Mouse (Mus musculus) liver, embryonic 12.5 days (tissue): ENCODE results near the gene Cd2. TPM values are rescaled to one million over a fixed set of nuclear protein-coding genes. Genes with fewer than 3 reads are reported as not detected.

Experiments
- ATAC-seq: fragments of 200-750 bp; cut with Nextera tagmentation; 2 replicates; pipeline ENCODE4 v1.8.0; 2017; ENCODE audit warnings: moderate number of reproducible peaks, mild to moderate bottlenecking, moderate library complexity
- H3K27ac ChIP-seq: fragments of 300-500 bp; sonication (generic); 2 replicates; pipeline ENCODE4 v1.5.1; 2016; ENCODE audit warnings: mild to moderate bottlenecking
- H3K27me3 ChIP-seq: fragments of 300-500 bp; sonication (generic); replicated peaks from 2 replicates; pipeline ENCODE4 v1.6.1; 2016; ENCODE audit warnings: mild to moderate bottlenecking, moderate library complexity
- H3K36me3 ChIP-seq: fragments of 300-500 bp; sonication (generic); 2 replicates; pipeline ENCODE4 v1.6.1; 2016; ENCODE audit warnings: mild to moderate bottlenecking, moderate library complexity
- H3K4me1 ChIP-seq: fragments of 300-500 bp; sonication (generic); 2 replicates; pipeline ENCODE4 v1.6.1; 2016
- H3K4me2 ChIP-seq: fragments of 300-500 bp; sonication (generic); 2 replicates; pipeline ENCODE4 v1.6.1; 2016; ENCODE audit warnings: mild to moderate bottlenecking, moderate library complexity
- H3K4me3 ChIP-seq: fragments of 300-500 bp; sonication (generic); 2 replicates; pipeline ENCODE4 v1.5.1; 2016; ENCODE audit warnings: mild to moderate bottlenecking, moderate library complexity
- H3K9ac ChIP-seq: fragments of 300-500 bp; sonication (generic); 2 replicates; pipeline ENCODE4 v1.6.1; 2016; ENCODE audit warnings: mild to moderate bottlenecking, moderate library complexity
- H3K9me3 ChIP-seq: fragments of 300-500 bp; sonication (generic); replicated peaks from 2 replicates; pipeline ENCODE4 v1.6.1; 2016; ENCODE audit warnings: mild to moderate bottlenecking, moderate library complexity
- WGBS: fragments of 180-500 bp; shearing (Covaris S2); methylation state at CpG from one replicate; pipeline ENCODE4 v1.1.7; 2016; ENCODE audit not compliant: insufficient replicate concordance; 5-methylcytosine and 5-hydroxymethylcytosine counted together
- polyA plus RNA-seq: library from polyadenylated mRNA; unstranded; fragments of >200 nt; fragmentation: Nextera tagmentation; extraction: Ambion mirVana; gene quantifications from 2 replicates; pipeline ENCODE4 v1.2.1, GENCODE M21; 2016

Cd2 gene
- polyA plus RNA-seq = not detected in 2 replicates

DNA sequence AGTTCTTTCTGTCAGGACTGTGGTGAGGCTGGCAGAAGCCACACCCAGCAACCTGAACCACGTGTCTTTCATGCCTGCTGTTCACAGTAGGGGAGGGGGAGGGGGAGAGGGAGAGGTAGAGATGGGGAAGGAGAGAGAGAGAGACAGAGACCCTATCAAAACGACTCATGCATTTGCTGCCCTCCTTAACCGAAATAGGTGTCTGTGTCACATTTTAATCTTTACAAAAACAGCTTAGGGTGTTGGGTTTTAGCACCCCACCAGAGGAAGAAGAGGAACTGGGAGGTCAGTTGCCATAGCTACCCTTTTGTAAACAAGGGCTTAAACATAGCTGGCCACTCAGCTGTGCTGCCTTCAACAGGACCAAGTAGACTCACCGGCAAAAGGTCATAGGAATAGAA is at the start of gene Cd2:
Cd2 (minus strand) TSS at position 29 of the 401 bp plus-strand sequence.
- ATAC-seq = no peak
- H3K4me1 ChIP-seq = no peaks in the 10 kb centered on the region
- H3K4me2 ChIP-seq = no peak within 1 kb of the TSS
- H3K27ac ChIP-seq = no peak within 1 kb of the TSS
- H3K4me3 ChIP-seq = no peak within 1 kb of the TSS
- no peak within 1 kb of the TSS for H3K9ac ChIP-seq
- H3K36me3 ChIP-seq = no peaks in the 10 kb centered on the region
- H3K27me3 ChIP-seq = no peaks in the 10 kb centered on the region
- WGBS = 7% methylated on average over 4 of the region's 4 CpGs
- no peaks in the 10 kb centered on the region for H3K9me3 ChIP-seq

GRCm38 (mm10) chr3:101328617-101329016 is 40.9 kb upstream of the Cd2 start:
- H3K9ac ChIP-seq = no peak overlapping the region
- H3K27me3 ChIP-seq = no peaks in the 10 kb centered on the region; the same call in 1 of the 2 replicates
- H3K9me3 ChIP-seq = no peaks in the 10 kb centered on the region
- H3K36me3 ChIP-seq = no peaks in the 10 kb centered on the region
- H3K4me2 ChIP-seq = no peak overlapping the region
- no peak overlapping the region for H3K4me3 ChIP-seq
- no peak for ATAC-seq
- no peak overlapping the region for H3K27ac ChIP-seq
- no peaks in the 10 kb centered on the region for H3K4me1 ChIP-seq
- WGBS = 75% methylated on average over 7 of the region's 7 CpGs

DNA sequence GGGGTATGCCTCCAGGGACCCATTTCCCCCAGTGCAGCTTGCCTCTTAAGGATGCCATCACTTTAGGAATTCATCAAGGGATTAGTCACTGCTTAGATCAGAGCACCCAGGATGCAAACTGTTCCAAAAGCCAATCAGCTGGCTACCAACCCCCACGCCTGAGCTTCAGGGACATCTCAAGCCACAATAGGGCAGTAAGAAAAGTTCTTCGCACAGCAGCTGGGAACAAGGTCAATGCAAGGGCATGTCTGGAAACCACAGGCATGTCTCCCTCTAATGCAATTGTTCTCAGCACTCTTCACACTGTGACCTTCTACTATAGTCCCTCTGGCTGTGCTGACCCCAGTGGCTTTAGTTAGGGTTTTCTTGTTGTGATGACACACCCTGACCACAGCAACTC is 39.5 kb upstream of the Cd2 start:
- Histone ChIP-seq H3K4me2 (no peak overlapping the region), H3K4me1 (0 out of 2 replicates have a peak, but pooled peaks cover 3% of the 10 kb centered on the region), H3K9ac (no peak overlapping the region), H3K27ac (no peak overlapping the region), H3K9me3 (no peaks in the 10 kb centered on the region), H3K27me3 (no peaks in the 10 kb centered on the region; the same call in 1 of the 2 replicates), H3K4me3 (no peak overlapping the region), H3K36me3 (no peaks in the 10 kb centered on the region)
- 72% methylated on average over 2 of the region's 2 CpGs for WGBS
- no peak for ATAC-seq

DNA sequence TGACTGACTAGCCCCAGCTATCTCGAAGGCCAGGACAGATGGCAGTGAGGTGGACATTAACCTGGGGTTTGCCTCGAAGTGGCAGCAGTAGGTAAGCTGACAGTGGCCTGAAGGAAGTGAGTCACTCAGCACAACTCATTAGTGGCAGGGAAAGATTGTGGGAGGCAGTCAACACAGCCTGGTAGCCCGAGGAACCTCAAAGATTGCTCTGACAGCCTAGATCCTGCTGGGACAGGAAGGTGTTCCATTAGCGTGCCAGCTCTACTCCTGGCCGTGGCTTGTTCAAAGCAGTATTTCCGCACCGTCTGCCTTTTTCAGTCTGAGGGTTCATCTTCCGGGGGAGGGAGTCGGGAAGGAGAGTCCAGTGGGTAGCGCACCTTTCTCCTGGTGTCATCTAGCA is 34.7 kb upstream of the Cd2 start:
- 54% methylated on average over 10 of the region's 10 CpGs for WGBS
- Histone ChIP-seq H3K4me2 (no peak overlapping the region), H3K36me3 (no peaks in the 10 kb centered on the region), H3K9me3 (no peaks in the 10 kb centered on the region), H3K9ac (no peak overlapping the region), H3K4me1 (0 out of 2 replicates have a peak, but pooled peaks cover 3% of the 10 kb centered on the region), H3K27ac (no peak overlapping the region), H3K27me3 (no peaks in the 10 kb centered on the region; the same call in 1 of the 2 replicates), H3K4me3 (no peak overlapping the region)
- no peak for ATAC-seq

DNA sequence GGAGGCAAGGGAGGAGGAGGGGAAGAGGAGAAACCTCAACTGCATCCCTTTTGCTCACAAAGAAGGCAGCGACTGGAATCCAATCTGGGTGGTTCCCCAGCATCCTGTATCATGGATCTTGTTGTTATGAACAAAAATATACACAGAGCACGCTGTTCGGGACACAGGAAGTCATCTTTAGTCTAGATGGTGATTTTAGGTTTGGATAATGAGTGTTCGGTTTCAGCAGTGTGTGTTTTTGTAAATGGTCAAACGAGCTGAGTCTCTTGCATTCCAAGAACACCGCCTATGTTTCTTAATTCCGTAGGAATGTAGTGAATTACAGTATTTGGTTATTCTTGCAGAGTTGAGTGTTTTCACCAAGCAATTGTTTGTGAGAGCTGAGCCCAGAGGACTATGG is 33.1 kb upstream of the Cd2 start:
- peaks cover 11% of the 10 kb centered on the region for H3K4me1 ChIP-seq
- H3K27ac ChIP-seq = no peak overlapping the region
- no peak for ATAC-seq
- no peak overlapping the region for H3K4me3 ChIP-seq
- H3K36me3 ChIP-seq = no peaks in the 10 kb centered on the region
- no peaks in the 10 kb centered on the region for H3K9me3 ChIP-seq
- no peak overlapping the region for H3K4me2 ChIP-seq
- 70% methylated on average over 7 of the region's 7 CpGs for WGBS
- no peaks in the 10 kb centered on the region; the same call in 1 of the 2 replicates for H3K27me3 ChIP-seq
- no peak overlapping the region for H3K9ac ChIP-seq

GRCm38 (mm10) chr3:101318516-101319170 is 30.9 kb upstream of the Cd2 start:
- H3K27ac ChIP-seq = no peak overlapping the region
- no peak overlapping the region for H3K4me2 ChIP-seq
- WGBS = 78% methylated on average over 6 of the region's 6 CpGs
- H3K9ac ChIP-seq = no peak overlapping the region
- H3K9me3 ChIP-seq = no peaks in the 10 kb centered on the region
- no peak overlapping the region for H3K4me3 ChIP-seq
- H3K27me3 ChIP-seq = no peaks in the 10 kb centered on the region; the same call in 1 of the 2 replicates
- no peak for ATAC-seq
- peaks cover 33% of the 10 kb centered on the region for H3K4me1 ChIP-seq
- H3K36me3 ChIP-seq = no peaks in the 10 kb centered on the region

DNA sequence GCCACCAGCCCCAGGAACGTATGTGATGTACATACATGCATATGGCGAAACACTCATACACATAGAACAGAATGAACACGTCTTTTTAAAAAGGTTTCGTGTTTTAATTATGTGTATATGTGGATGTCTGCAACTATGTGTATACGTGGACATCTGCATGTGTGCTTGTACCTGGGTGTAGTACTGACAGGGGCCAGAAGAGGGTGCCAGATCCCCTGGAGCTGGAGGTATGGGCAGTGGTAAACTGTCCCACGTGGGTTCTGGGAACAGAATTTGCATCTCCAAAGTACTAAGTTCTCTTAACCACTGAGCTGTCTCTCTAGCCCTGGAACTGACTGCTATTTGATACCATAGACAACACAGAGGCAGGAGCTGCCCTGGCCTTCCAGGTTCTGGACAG is 30.4 kb upstream of the Cd2 start:
- H3K36me3 ChIP-seq = no peaks in the 10 kb centered on the region
- peaks cover 39% of the 10 kb centered on the region for H3K4me1 ChIP-seq
- no peak overlapping the region for H3K4me2 ChIP-seq
- no peaks in the 10 kb centered on the region for H3K27me3 ChIP-seq
- H3K27ac ChIP-seq = no peak overlapping the region
- H3K9me3 ChIP-seq = no peaks in the 10 kb centered on the region
- WGBS = 57% methylated on average over 6 of the region's 6 CpGs
- no peak for ATAC-seq
- H3K9ac ChIP-seq = no peak overlapping the region
- no peak overlapping the region for H3K4me3 ChIP-seq

DNA sequence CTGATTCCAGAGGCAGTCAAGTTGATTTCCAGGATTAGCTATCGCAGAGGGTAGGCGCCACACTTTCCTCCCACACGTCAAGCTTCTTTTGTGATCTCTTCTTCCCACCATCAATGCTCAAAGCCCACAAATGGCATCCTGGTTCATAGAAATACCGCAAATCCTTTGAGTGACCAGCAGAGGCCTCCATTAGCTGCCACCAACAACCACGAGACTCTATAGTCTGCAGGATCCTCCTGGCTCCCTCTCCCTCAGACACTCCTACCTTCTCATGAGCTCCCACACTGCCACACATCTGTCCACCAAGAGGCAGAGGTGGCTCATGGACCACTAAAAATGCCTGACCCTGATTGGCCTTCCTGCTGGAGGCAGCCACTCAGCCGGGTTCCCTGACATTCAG is 27.2 kb upstream of the Cd2 start:
- no peaks in the 10 kb centered on the region for H3K36me3 ChIP-seq
- H3K4me3 ChIP-seq = no peak overlapping the region
- H3K27me3 ChIP-seq = peaks cover 5% of the 10 kb centered on the region; the same call in 1 of the 2 replicates
- 71% methylated on average over 6 of the region's 6 CpGs for WGBS
- no peak overlapping the region for H3K9ac ChIP-seq
- no peak overlapping the region for H3K27ac ChIP-seq
- H3K4me2 ChIP-seq = no peak overlapping the region
- no peaks in the 10 kb centered on the region for H3K9me3 ChIP-seq
- no peak for ATAC-seq
- peaks cover 39% of the 10 kb centered on the region for H3K4me1 ChIP-seq

DNA sequence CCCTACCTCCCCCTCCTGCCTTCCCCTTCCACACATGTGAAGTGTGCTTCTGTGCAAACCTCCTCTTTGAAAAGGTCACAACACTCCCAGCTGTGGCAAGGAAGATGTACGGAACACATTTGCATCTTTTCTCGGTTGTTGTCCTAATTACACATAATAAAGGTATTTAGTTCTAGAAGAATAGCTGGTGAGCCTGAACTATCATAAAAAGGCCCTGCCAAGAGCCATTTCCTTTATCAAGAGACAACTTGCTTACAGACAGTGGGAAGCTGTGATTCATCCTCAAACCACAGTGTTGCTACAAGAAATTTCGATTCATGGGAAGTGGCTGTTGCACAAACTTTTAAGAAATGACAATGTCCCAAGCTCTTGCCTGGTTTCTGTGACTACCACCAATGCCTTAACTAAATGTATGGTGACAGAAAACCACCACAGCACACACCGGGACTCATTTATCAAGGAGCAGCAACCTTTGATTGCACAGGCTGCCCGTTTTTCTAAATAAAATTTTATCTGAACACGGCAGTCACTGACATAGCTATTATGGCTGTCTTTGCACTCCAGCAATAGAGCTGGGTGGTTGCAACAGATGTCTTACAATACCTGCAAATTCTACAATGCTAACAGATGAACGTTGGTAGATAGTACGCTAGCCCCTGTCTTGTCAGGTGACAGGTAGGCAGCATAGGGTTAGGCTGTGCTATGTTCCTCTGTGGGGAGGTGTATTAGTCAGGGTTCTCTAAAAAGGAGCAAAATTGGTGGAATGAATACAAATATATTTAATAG is 25.7 kb upstream of the Cd2 start:
- Histone ChIP-seq H3K4me2 (no peak overlapping the region), H3K9ac (no peak overlapping the region), H3K36me3 (no peaks in the 10 kb centered on the region), H3K27ac (no peak overlapping the region), H3K4me3 (no peak overlapping the region), H3K9me3 (no peaks in the 10 kb centered on the region), H3K4me1 (peaks cover 39% of the 10 kb centered on the region), H3K27me3 (peaks cover 5% of the 10 kb centered on the region; the same call in 1 of the 2 replicates)
- ATAC-seq = peak; percentile 57
- WGBS = 45% methylated on average over 8 of the region's 8 CpGs

GRCm38 (mm10) chr3:101310977-101311376 is 23.2 kb upstream of the Cd2 start:
- Histone ChIP-seq H3K9me3 (no peaks in the 10 kb centered on the region), H3K4me1 (peaks cover 32% of the 10 kb centered on the region), H3K27ac (no peak overlapping the region), H3K4me3 (no peak overlapping the region), H3K4me2 (no peak overlapping the region), H3K9ac (no peak overlapping the region), H3K36me3 (no peaks in the 10 kb centered on the region), H3K27me3 (peaks cover 5% of the 10 kb centered on the region; the same call in 1 of the 2 replicates)
- WGBS = 36% methylated on average over 9 of the region's 9 CpGs
- no peak for ATAC-seq

GRCm38 (mm10) chr3:101309626-101310025 is 21.9 kb upstream of the Cd2 start:
- 72% methylated on average over 3 of the region's 3 CpGs for WGBS
- H3K9ac ChIP-seq = no peak overlapping the region
- H3K36me3 ChIP-seq = no peaks in the 10 kb centered on the region
- H3K4me3 ChIP-seq = no peak overlapping the region
- ATAC-seq = no peak
- no peaks in the 10 kb centered on the region for H3K9me3 ChIP-seq
- peaks cover 11% of the 10 kb centered on the region; the same call in 1 of the 2 replicates for H3K27me3 ChIP-seq
- H3K4me2 ChIP-seq = no peak overlapping the region
- no peak overlapping the region for H3K27ac ChIP-seq
- peaks cover 18% of the 10 kb centered on the region for H3K4me1 ChIP-seq

- Histone ChIP-seq H3K9ac (no peak overlapping the region), H3K27ac (no peak overlapping the region), H3K27me3 (peaks cover 23% of the 10 kb centered on the region), H3K4me1 (peaks cover under 1% of the 10 kb centered on the region; the same call in 1 of the 2 replicates), H3K36me3 (no peaks in the 10 kb centered on the region), H3K9me3 (no peaks in the 10 kb centered on the region), H3K4me3 (no peak overlapping the region), H3K4me2 (no peak overlapping the region)
- ATAC-seq = no peak
- WGBS = 57% methylated on average over 9 of the region's 9 CpGs
Observed at GRCm38 (mm10) chr3:101306090-101306489, 18.4 kb upstream of the Cd2 start.
